In genomic region chr11:76566081-76566480, GRCm38 (mm10) we compare ENCODE assay signal across 15 mouse cellular contexts.
"Had no signal": no experiment of that assay in that cellular context is flagged by ENCODE, and none has a peak within 500 bp of the region (broad histone marks: within the 10 kb centered on the region; RNA-seq: fewer than 3 reads in every experiment).

No protein-coding gene starts in this region.

- H3K9ac ChIP-seq: liver, embryonic 15.5 days; neural tube, embryonic 15.5 days had no signal

- H3K4me3 ChIP-seq: liver, embryonic 15.5 days; myocyte; neural tube, embryonic 15.5 days had no signal

- H3K9me3 ChIP-seq: liver, embryonic 15.5 days; neural tube, embryonic 15.5 days had no signal

- H3K36me3 ChIP-seq: liver, embryonic 15.5 days; neural tube, embryonic 15.5 days had no signal

- DNase-seq: kidney, adult 8-10 months; kidney, postnatal 25 days; layer of hippocampus, adult 9-11 months; lung, adult 2 months; lung, postnatal 36 days; midbrain, embryonic 14.5 days; right cerebral cortex, adult 18-20 months; right cerebral cortex, postnatal 25 days; thymus, adult 18-20 months; thymus, postnatal 36 days had no signal

- ATAC-seq: lung, postnatal 0 days had no signal

- H3K27me3 ChIP-seq: neural tube, embryonic 15.5 days had no signal

- H3K4me2 ChIP-seq: liver, embryonic 11.5 days; liver, embryonic 15.5 days; neural tube, embryonic 15.5 days had no signal

- H3K27ac ChIP-seq: liver, embryonic 15.5 days; neural tube, embryonic 15.5 days had no signal
